Mouse (Mus musculus): ENCODE measurements around the gene Fam181b. TPM values are rescaled to one million over a fixed set of nuclear protein-coding genes. Genes with fewer than 3 reads are reported as not detected.

The Fam181b gene
- polyA plus RNA-seq, 1 experiment = 7.3 TPM

DNA sequence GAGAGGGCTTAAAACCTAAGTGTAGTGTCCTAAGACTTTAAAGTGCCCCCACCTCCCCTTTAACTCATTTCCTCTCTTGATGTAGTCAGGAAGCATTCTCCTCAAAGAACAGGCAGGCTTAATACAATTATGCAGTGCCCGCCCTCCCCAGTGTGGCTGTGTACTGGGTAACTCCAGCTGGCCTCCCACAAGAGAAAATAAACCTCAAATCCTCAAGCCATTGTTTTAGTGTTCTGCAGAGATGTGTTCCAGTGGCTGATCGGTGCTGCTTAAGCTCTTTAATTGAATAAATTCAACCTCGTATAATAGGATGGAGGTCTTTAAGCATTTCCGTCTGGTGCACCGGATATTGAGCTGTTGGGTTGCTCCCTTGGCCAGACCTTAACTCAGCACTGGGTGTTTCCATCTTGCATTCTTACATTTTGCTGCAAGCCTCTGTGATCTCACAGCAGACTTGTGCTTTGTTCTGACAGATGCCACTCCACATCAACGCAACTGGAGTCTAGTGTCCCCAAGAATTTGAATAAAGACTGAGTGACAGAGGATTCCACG lies 12.1 kb upstream of the Fam181b start:
- H3K4me3 ChIP-seq (replicated peaks; ENCODE audit: extremely low read depth, low read depth, low read length) = no peak overlapping the region
- TF ChIP-seq POLR2A (IDR thresholded peaks at IDR 0.05; ENCODE audit: borderline replicate concordance, extremely low read depth, low read depth, low read length) = no peak
- no peak for TF ChIP-seq CTCF (IDR thresholded peaks at IDR 0.05; ENCODE audit: insufficient read depth, low read length)
- no peak for DNase-seq
- 58% methylated on average over 7 of the region's 7 CpGs for WGBS
- no peaks in the 10 kb centered on the region for H3K4me1 ChIP-seq (ENCODE audit: control insufficient read depth, insufficient read depth, low read length)

- WGBS = 25% methylated on average over 6 of the region's 6 CpGs
These were observed 3.2 kb upstream of the Fam181b start for GRCm38 (mm10) chr7:93076435-93076960.

GRCm38 (mm10) chr7:93079420-93079784 lies 263 bp upstream of the Fam181b start:
- no peak for DNase-seq
- H3K4me3 ChIP-seq (replicated peaks; ENCODE audit: extremely low read depth, low read depth, low read length) = peak overlapping the region; percentile 51
- WGBS = 35% methylated on average over 7 of the region's 7 CpGs
- no peaks in the 10 kb centered on the region; the same call in 1 of the 2 replicates for H3K4me1 ChIP-seq (ENCODE audit: control insufficient read depth, insufficient read depth, low read length)
- TF ChIP-seq POLR2A (IDR thresholded peaks at IDR 0.05; ENCODE audit: borderline replicate concordance, extremely low read depth, low read depth, low read length) (no peak), CTCF (IDR thresholded peaks at IDR 0.05; ENCODE audit: insufficient read depth, low read length) (no peak)

More at GRCm38 (mm10) chr7:93076435-93076960, 3.2 kb upstream of the Fam181b start:
- H3K4me1 ChIP-seq (ENCODE audit: control insufficient read depth, insufficient read depth, low read length) = no peaks in the 10 kb centered on the region; the same call in 1 of the 2 replicates
- TF ChIP-seq CTCF (IDR thresholded peaks at IDR 0.05; ENCODE audit: insufficient read depth, low read length) (no peak), POLR2A (IDR thresholded peaks at IDR 0.05; ENCODE audit: borderline replicate concordance, extremely low read depth, low read depth, low read length) (no peak)
- H3K4me3 ChIP-seq (replicated peaks; ENCODE audit: extremely low read depth, low read depth, low read length) = no peak overlapping the region
- no peak for DNase-seq

GRCm38 (mm10) chr7:93080731-93081430 lies 1.2 kb downstream of the Fam181b start:
- peak overlapping the region; percentile 51 for H3K4me3 ChIP-seq (replicated peaks; ENCODE audit: extremely low read depth, low read depth, low read length)
- peak; percentile 10 for DNase-seq
- WGBS = under 1% methylated on average over 45 of the region's 45 CpGs

DNA sequence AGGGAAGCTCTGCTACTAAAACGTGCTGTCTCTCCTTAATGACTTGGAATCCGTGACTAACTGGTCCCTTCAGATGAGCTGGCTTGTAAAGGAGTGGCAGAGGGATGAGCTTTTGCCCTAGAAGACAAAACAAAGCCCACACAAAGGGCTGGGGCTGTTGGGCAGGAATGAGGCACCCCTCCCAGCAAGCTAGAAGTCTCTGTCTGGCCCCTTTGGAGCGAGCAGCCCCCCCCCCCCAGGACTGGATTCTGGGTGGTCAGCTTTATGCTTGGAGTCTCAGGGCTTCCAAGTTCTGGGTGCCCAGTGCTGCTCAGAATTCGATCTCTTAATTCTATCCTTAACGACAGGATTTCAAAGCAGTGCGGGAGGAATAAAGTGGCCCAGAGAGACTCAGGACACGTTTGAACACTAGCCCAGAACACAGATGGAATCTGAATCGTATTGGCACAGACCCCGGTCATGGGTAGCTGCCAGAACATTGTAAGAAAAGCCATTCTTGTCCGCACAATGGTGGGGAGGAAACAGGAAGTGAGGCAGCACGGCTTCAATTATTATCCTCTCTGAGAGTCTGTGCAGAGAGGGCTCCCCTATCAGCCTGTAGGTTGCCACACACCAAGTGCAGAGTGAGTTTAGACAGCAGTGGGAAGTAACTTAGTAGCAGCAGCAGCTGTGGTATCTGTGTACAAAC lies 13.8 kb downstream of the Fam181b start:
- no peak overlapping the region for H3K4me3 ChIP-seq (replicated peaks; ENCODE audit: extremely low read depth, low read depth, low read length)
- no peaks in the 10 kb centered on the region; the same call in 1 of the 2 replicates for H3K4me1 ChIP-seq (ENCODE audit: control insufficient read depth, insufficient read depth, low read length)
- TF ChIP-seq CTCF (IDR thresholded peaks at IDR 0.05; ENCODE audit: insufficient read depth, low read length) (no peak), POLR2A (IDR thresholded peaks at IDR 0.05; ENCODE audit: borderline replicate concordance, extremely low read depth, low read depth, low read length) (no peak)
- DNase-seq = peak; percentile 48
- WGBS = 15% methylated on average over 11 of the region's 11 CpGs

More at GRCm38 (mm10) chr7:93080731-93081430, 1.2 kb downstream of the Fam181b start:
- no peak for TF ChIP-seq CTCF (IDR thresholded peaks at IDR 0.05; ENCODE audit: insufficient read depth, low read length)
- no peak for TF ChIP-seq POLR2A (IDR thresholded peaks at IDR 0.05; ENCODE audit: borderline replicate concordance, extremely low read depth, low read depth, low read length)
- H3K4me1 ChIP-seq (ENCODE audit: control insufficient read depth, insufficient read depth, low read length) = no peaks in the 10 kb centered on the region; the same call in 1 of the 2 replicates

GRCm38 (mm10) chr7:93095511-93095910 lies 15.8 kb downstream of the Fam181b start:
- no peak for DNase-seq
- TF ChIP-seq POLR2A (IDR thresholded peaks at IDR 0.05; ENCODE audit: borderline replicate concordance, extremely low read depth, low read depth, low read length) (no peak), CTCF (IDR thresholded peaks at IDR 0.05; ENCODE audit: insufficient read depth, low read length) (peak; percentile 57)
- H3K4me3 ChIP-seq (replicated peaks; ENCODE audit: extremely low read depth, low read depth, low read length) = no peak overlapping the region
- H3K4me1 ChIP-seq (ENCODE audit: control insufficient read depth, insufficient read depth, low read length) = no peaks in the 10 kb centered on the region; the same call in 1 of the 2 replicates
- 10% methylated on average over 8 of the region's 8 CpGs for WGBS

DNA sequence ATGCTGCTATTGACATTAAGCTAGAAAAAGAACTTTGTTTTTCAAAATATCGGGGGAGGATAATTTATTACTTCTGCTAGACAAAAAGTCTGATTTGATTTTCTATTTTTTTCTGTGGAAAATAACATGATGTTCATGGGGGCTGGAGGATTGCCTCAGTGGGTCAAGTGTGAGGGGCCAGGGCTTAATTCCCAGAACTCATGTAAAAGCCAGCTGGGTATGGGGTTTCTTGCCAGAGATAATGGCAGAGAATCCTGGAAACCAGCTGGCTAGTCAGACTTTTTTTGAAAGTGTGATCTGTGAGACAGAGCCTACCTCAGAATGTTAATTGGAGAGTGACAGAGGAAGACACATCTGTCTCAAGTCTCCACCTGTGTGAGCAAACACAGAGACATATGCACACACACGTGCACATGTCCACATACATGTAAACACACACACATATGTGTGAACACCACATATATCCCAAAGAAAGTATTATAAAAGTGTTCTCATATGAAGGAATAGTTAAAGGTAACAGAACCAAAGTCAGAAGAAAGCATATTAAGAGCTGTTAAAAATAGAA lies 25.2 kb downstream of the Fam181b start:
- H3K4me1 ChIP-seq (ENCODE audit: control insufficient read depth, insufficient read depth, low read length) = no peaks in the 10 kb centered on the region
- no peak overlapping the region for H3K4me3 ChIP-seq (replicated peaks; ENCODE audit: extremely low read depth, low read depth, low read length)
- no peak for DNase-seq
- TF ChIP-seq CTCF (IDR thresholded peaks at IDR 0.05; ENCODE audit: insufficient read depth, low read length) (no peak), POLR2A (IDR thresholded peaks at IDR 0.05; ENCODE audit: borderline replicate concordance, extremely low read depth, low read depth, low read length) (no peak)
- WGBS = 82% methylated on average over 2 of the region's 2 CpGs

GRCm38 (mm10) chr7:93110370-93110965 lies 30.8 kb downstream of the Fam181b start:
- no peaks in the 10 kb centered on the region for H3K4me1 ChIP-seq (ENCODE audit: control insufficient read depth, insufficient read depth, low read length)
- TF ChIP-seq CTCF (IDR thresholded peaks at IDR 0.05; ENCODE audit: insufficient read depth, low read length) (no peak), POLR2A (IDR thresholded peaks at IDR 0.05; ENCODE audit: borderline replicate concordance, extremely low read depth, low read depth, low read length) (no peak)
- 73% methylated on average over 2 of the region's 2 CpGs for WGBS

GRCm38 (mm10) chr7:93111056-93111455 lies 31.4 kb downstream of the Fam181b start:
- 83% methylated on average over 6 of the region's 6 CpGs for WGBS

More at GRCm38 (mm10) chr7:93110370-93110965, 30.8 kb downstream of the Fam181b start:
- H3K4me3 ChIP-seq (replicated peaks; ENCODE audit: extremely low read depth, low read depth, low read length) = no peak overlapping the region
- no peak for DNase-seq

More at GRCm38 (mm10) chr7:93111056-93111455, 31.4 kb downstream of the Fam181b start:
- TF ChIP-seq POLR2A (IDR thresholded peaks at IDR 0.05; ENCODE audit: borderline replicate concordance, extremely low read depth, low read depth, low read length) = no peak
- TF ChIP-seq CTCF (IDR thresholded peaks at IDR 0.05; ENCODE audit: insufficient read depth, low read length) = no peak
- H3K4me1 ChIP-seq (ENCODE audit: control insufficient read depth, insufficient read depth, low read length) = no peaks in the 10 kb centered on the region
- no peak overlapping the region for H3K4me3 ChIP-seq (replicated peaks; ENCODE audit: extremely low read depth, low read depth, low read length)
- DNase-seq = no peak

All from lung, adult 2 months (tissue).